Mouse (Mus musculus) megakaryocyte, embryonic 14.5 days (primary cell): ENCODE results near the gene Klk7. TPM values are rescaled to one million over a fixed set of nuclear protein-coding genes. Genes with fewer than 3 reads are reported as not detected.

Experiments
- H3K27me3 ChIP-seq: replicated peaks from 2 replicates; pipeline ENCODE3; 2012; ENCODE audit warnings: inconsistent platforms
- H3K36me3 ChIP-seq: replicated peaks from 2 replicates; pipeline ENCODE3; 2012; ENCODE audit warnings: low read length, inconsistent platforms, mixed read lengths
- H3K4me1 ChIP-seq: 2 replicates; pipeline ENCODE4 v1.6.1; 2012; ENCODE audit warnings: inconsistent platforms
- H3K4me3 ChIP-seq: replicated peaks from 2 replicates; pipeline ENCODE3; 2012; ENCODE audit warnings: moderate library complexity, mild to moderate bottlenecking, inconsistent platforms
- H3K9me3 ChIP-seq: 2 replicates; pipeline ENCODE4 v1.6.1; 2012; ENCODE audit warnings: inconsistent platforms
- FLI1 ChIP-seq: IDR thresholded peaks from 2 replicates; pipeline ENCODE4 v1.6.1; 2012; ENCODE audit warnings: low read length, inconsistent platforms, mixed read lengths
- GATA1 ChIP-seq: IDR thresholded peaks from 3 replicates; pipeline ENCODE4 v1.6.1; 2012; ENCODE audit warnings: mixed read lengths, low read length, inconsistent platforms, borderline replicate concordance
- polyA plus RNA-seq: library from polyadenylated mRNA; stranded (reverse); fragments of >175 nt; gene quantifications from 2 replicates; pipeline ENCODE4 v1.2.3, GENCODE M21; 2012; ENCODE audit warnings: low replicate concordance; ENCODE audit not compliant: insufficient read depth

The Klk7 gene
- polyA plus RNA-seq, 1 experiment: not detected

DNA sequence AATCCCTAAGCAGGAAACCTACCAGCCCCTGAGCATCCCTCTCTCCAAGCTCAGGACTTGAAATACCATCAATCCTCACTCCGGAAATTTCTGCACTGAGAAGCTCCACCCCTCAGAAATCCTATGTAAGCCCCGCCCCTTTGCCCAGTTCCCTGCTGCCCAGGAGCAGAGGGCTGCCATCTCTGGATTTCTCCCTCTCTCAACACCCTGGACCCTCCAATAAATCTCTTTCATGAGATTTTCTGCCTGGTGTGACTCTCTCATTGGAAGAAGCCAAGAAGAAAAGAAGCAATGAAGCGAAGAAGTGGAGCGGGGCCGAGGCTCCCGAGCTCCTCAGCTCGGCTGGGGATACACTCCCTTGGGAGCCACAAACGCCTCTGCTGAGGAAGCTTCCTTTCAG is 49.3 kb downstream of the Klk7 start:
- no peaks in the 10 kb centered on the region for H3K4me1 ChIP-seq
- no peak for TF ChIP-seq FLI1
- no peak for TF ChIP-seq GATA1
- H3K9me3 ChIP-seq: 0 out of 2 replicates have a peak, but pooled peaks cover 4% of the 10 kb centered on the region
- no peak overlapping the region for H3K4me3 ChIP-seq
- H3K27me3 ChIP-seq: no peaks in the 10 kb centered on the region
- H3K36me3 ChIP-seq: no peaks in the 10 kb centered on the region

Other genes with a start within 250 kb of the Klk7 start
- gene Zfp658, start 249.0 kb upstream of the Klk7 start, polyA plus RNA-seq: not detected in 2 replicates
- 0.62 TPM in 1 of 2 replicates, not detected in the other for gene Zfp719, start 231.7 kb upstream of the Klk7 start, polyA plus RNA-seq
- gene Zfp819, start 204.1 kb upstream of the Klk7 start, polyA plus RNA-seq: not detected in 2 replicates
- gene Ceacam18, start 176.6 kb upstream of the Klk7 start, polyA plus RNA-seq: 0.86 TPM in 1 of 2 replicates, not detected in the other
- gene Siglece, start 151.1 kb upstream of the Klk7 start, polyA plus RNA-seq: not detected in 2 replicates
- 6.6 and 15.5 TPM in 2 replicates for gene Ctu1, start 139.3 kb upstream of the Klk7 start, polyA plus RNA-seq
- gene Klk14, start 120.9 kb upstream of the Klk7 start, polyA plus RNA-seq: not detected in 2 replicates
- gene Klk13, start 98.7 kb upstream of the Klk7 start, polyA plus RNA-seq: not detected in 2 replicates
- gene Klk12, start 42.4 kb upstream of the Klk7 start, polyA plus RNA-seq: not detected in 2 replicates
- gene Klk11, start 36.7 kb upstream of the Klk7 start, polyA plus RNA-seq: not detected in 2 replicates
- gene Klk10, start 30.3 kb upstream of the Klk7 start, polyA plus RNA-seq: not detected in 2 replicates
- gene Klk9, start 19.4 kb upstream of the Klk7 start, polyA plus RNA-seq: not detected in 2 replicates
- 4.3 and 26.2 TPM in 2 replicates for gene Klk8, start 13.7 kb upstream of the Klk7 start, polyA plus RNA-seq
- not detected in 2 replicates for gene Klk6, start 13.2 kb downstream of the Klk7 start, polyA plus RNA-seq
- not detected in 2 replicates for gene Klk5, start 30.7 kb downstream of the Klk7 start, polyA plus RNA-seq
- gene Klk4, start 69.9 kb downstream of the Klk7 start, polyA plus RNA-seq: not detected in 2 replicates
- gene Klk15, start 122.4 kb downstream of the Klk7 start, polyA plus RNA-seq: not detected in 2 replicates
- gene Klk1b8, start 139.4 kb downstream of the Klk7 start, polyA plus RNA-seq: not detected in 2 replicates
- gene Klk1b1, start 155.5 kb downstream of the Klk7 start, polyA plus RNA-seq: not detected in 2 replicates
- not detected in 2 replicates for gene Klk1b9, start 164.8 kb downstream of the Klk7 start, polyA plus RNA-seq
- not detected in 2 replicates for gene Klk1b11, start 184.6 kb downstream of the Klk7 start, polyA plus RNA-seq
- gene Klk1b26, start 200.9 kb downstream of the Klk7 start, polyA plus RNA-seq: not detected in 2 replicates
- gene Klk1b27, start 241.0 kb downstream of the Klk7 start, polyA plus RNA-seq: not detected in 2 replicates